Mouse (Mus musculus): ENCODE measurements around the gene Pgf. TPM values are rescaled to one million over a fixed set of nuclear protein-coding genes. Genes with fewer than 3 reads are reported as not detected.
A peak's percentile ranks its signal among the peaks of the same experiment; 100 is the strongest.

Pgf gene
- polyA plus RNA-seq, 1 experiment from 2014 or later, result 8.9 TPM

DNA sequence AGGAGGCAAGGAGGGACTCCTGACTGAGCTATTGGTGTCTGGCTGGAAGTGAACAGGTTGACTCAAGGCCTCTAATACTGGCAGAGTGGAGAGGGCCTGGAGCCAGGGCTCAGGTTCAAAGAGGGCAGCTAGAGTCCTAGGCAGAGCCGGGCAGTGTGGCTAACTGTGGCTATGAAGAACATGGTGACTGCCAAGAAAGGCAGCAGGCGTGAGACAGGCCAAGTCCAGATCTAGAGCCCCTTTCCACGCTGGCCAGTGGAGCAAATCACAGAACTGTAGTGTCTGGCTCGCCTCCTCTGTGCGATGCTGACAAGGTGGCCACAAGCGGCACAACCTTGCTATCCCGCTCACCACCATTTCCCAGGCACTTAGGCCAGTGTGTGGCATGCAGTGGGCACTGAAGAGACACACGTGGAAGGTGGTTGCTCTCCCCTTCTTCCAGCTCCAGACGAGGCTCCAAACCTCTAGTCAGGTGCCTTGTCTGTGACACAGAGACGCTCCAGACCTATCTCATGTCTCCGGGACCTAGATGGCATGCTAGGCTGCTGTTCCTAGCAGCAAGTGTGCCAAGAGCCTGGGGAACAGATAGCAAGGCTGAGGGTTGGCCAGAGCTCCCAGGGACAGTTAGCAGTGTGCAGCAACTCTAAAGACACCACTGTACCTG, 7.2 kb downstream of the Pgf start:
- ATAC-seq (ENCODE audit: low FRiP score, low read depth), result peak; percentile 7; the same call in 1 of the 2 replicates
- peak overlapping the region; percentile 47; the same call in 1 of the 2 replicates for H3K27ac ChIP-seq (replicated peaks)
- no peaks in the 10 kb centered on the region for H3K36me3 ChIP-seq
- no peak overlapping the region for H3K9ac ChIP-seq
- H3K4me1 ChIP-seq (replicated peaks), result peaks cover 21% of the 10 kb centered on the region
- 83% methylated on average over 11 of the region's 11 CpGs for WGBS
- H3K27me3 ChIP-seq, result no peaks in the 10 kb centered on the region
- no peak overlapping the region for H3K4me3 ChIP-seq
- no peak overlapping the region for H3K4me2 ChIP-seq
- H3K9me3 ChIP-seq, result no peaks in the 10 kb centered on the region

DNA sequence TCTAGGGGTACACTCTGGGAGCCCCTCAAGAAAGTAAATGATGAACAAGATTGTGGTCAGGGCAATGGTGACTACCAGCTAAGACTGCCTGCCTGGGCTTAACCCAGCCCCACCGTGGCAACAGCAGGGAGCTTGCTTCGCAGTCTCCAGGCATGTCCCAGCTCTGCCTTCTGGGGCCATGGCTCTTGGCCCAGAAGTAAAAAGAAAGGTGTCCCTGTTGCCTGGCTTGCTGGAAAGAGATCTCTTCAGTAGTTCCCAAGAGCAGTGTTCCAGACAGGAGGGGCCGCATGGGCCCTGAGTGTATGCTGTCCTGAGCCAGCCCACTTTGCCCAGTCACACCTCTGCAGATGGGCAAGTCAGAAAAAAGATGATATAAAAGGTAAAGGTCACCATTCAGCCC, 7.7 kb downstream of the Pgf start:
- H3K27ac ChIP-seq (replicated peaks), result 0 out of 2 replicates have a peak overlapping the region, but pooled peaks have one; percentile 47
- 57% methylated on average over 3 of the region's 3 CpGs for WGBS
- peak; percentile 76 for ATAC-seq (ENCODE audit: low FRiP score, low read depth)
- no peak overlapping the region for H3K4me3 ChIP-seq
- no peaks in the 10 kb centered on the region for H3K9me3 ChIP-seq
- peaks cover 15% of the 10 kb centered on the region; the same call in 1 of the 2 replicates for H3K4me1 ChIP-seq (replicated peaks)
- H3K4me2 ChIP-seq, result no peak overlapping the region
- no peaks in the 10 kb centered on the region for H3K27me3 ChIP-seq
- no peak overlapping the region for H3K9ac ChIP-seq
- H3K36me3 ChIP-seq, result no peaks in the 10 kb centered on the region

DNA sequence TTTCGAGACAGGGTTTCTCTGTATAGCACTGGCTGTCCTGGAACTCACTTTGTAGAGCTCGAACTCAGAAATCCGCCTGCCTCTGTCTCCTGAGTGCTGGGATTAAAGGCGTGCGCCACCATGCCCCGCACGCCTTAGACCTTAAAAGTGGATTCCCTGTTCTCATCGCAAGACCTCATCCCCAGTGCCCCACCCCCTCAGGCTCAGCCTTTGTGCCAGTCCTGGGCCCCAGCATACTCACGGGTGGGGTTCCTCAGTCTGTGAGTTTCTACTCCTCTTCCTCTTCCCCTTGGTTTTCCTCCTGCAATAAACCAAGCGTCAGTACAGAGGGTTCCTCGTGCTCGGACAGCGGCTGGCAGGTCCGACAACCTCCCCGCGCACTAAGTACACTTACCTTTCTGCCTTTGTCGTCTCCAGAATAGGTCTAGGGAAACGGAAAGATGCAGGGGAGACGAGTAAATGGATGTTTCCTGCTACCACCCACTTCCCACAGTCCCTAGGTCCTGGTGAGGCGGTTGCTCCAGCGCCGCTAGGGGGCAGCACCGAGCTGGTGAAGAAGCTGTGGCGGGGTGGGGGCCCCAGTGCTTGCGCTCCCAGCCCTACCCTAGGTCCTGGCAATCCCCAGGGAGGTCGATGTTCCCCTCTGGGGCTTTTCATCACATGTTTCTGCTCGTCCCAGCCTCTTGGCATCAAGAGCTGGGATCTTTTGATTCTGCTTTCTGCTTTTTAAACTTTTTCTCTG, 8.3 kb downstream of the Pgf start:
- 25% methylated on average over 27 of the region's 27 CpGs for WGBS

DNA sequence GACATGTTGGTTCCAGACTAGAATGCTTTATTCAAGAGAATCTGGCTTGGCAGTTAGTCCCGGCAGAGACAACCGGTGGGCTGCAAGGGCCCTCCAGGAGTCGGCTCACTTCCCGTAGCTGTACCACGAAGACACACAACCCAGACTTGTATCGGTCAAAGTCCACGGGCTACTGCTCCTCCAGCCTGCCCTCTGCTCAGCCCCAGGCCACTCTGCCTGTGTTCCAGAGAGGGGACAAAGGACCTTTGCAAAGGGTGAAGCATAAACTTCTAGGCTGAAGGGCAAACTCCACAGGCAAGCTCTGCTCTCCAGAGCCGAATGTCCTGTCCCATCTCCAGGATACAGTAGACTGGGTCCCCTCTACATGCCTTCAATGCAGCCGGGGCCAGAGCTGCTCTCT, 11.0 kb downstream of the Pgf start:
- Histone ChIP-seq H3K4me2 (no peak overlapping the region), H3K4me1 (replicated peaks) (peaks cover 8% of the 10 kb centered on the region; the same call in 1 of the 2 replicates), H3K27me3 (no peaks in the 10 kb centered on the region), H3K9me3 (no peaks in the 10 kb centered on the region), H3K27ac (replicated peaks) (no peak overlapping the region), H3K9ac (no peak overlapping the region), H3K36me3 (no peaks in the 10 kb centered on the region), H3K4me3 (no peak overlapping the region)
- 87% methylated on average over 9 of the region's 9 CpGs for WGBS
- no peak for ATAC-seq (ENCODE audit: low FRiP score, low read depth)

More for the DNA sequence above, 8.3 kb downstream of the Pgf start:
- Histone ChIP-seq H3K27me3 (no peaks in the 10 kb centered on the region), H3K9me3 (no peaks in the 10 kb centered on the region), H3K9ac (peak overlapping the region; percentile 20; the same call in 1 of the 2 replicates), H3K4me1 (replicated peaks) (peaks cover 14% of the 10 kb centered on the region; the same call in 1 of the 2 replicates), H3K27ac (replicated peaks) (0 out of 2 replicates have a peak overlapping the region, but pooled peaks have one; percentile 47), H3K4me3 (peak overlapping the region; percentile 32), H3K4me2 (peak overlapping the region; percentile 49), H3K36me3 (no peaks in the 10 kb centered on the region)
- peak; percentile 84 for ATAC-seq (ENCODE audit: low FRiP score, low read depth)

DNA sequence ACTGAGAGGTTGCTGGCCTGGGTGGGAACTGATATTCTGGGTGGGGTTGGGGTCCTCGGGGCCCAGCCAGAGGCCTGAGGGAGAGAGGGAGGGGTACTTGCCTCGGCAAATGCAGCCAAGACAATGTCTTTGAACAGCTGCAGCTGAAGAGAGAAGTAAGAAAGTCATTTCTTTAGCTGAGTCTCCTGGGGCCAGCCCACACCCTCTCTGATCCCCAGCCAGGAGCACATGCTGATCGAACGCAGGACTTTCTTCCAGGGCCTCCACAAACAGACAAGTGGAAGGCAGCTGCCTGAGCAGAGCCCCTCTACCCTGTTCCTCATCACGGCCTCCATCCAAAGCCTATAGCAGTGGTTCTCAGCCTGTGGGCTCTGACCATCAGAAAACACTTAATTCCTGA, 12.6 kb downstream of the Pgf start:
- Histone ChIP-seq H3K9me3 (no peaks in the 10 kb centered on the region), H3K27me3 (no peaks in the 10 kb centered on the region), H3K4me1 (replicated peaks) (peaks cover 6% of the 10 kb centered on the region; the same call in 1 of the 2 replicates), H3K4me3 (no peak overlapping the region), H3K4me2 (no peak overlapping the region), H3K27ac (replicated peaks) (no peak overlapping the region), H3K9ac (no peak overlapping the region), H3K36me3 (no peaks in the 10 kb centered on the region)
- ATAC-seq (ENCODE audit: low FRiP score, low read depth), result no peak
- WGBS, result 73% methylated on average over 5 of the region's 5 CpGs

DNA sequence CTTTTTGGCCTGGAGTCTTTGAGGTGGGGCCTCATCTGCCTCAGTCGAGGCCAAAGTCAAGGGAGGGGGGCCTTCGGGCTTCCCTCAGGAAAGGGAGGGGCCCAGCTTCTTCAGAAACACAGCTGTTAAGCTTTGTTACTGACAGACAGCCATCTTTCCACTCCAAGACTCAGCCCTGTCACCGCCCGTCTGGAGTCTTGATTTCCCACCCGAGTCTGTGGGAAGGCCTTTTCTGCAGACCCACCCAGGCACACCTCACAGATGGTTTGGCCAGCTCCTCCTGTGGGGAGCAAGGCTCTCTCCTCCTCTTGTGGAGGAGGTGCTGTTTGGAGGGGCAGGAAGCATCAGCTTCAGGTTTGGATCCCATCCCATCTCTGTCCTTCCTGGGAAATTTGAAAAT, 18.0 kb downstream of the Pgf start:
- no peak overlapping the region for H3K4me2 ChIP-seq
- H3K4me3 ChIP-seq, result no peak overlapping the region
- H3K4me1 ChIP-seq (replicated peaks), result no peaks in the 10 kb centered on the region
- no peaks in the 10 kb centered on the region for H3K27me3 ChIP-seq
- WGBS, result 84% methylated on average over 5 of the region's 5 CpGs
- ATAC-seq (ENCODE audit: low FRiP score, low read depth), result no peak
- no peak overlapping the region for H3K9ac ChIP-seq
- no peak overlapping the region for H3K27ac ChIP-seq (replicated peaks)
- H3K9me3 ChIP-seq, result no peaks in the 10 kb centered on the region
- no peaks in the 10 kb centered on the region for H3K36me3 ChIP-seq

DNA sequence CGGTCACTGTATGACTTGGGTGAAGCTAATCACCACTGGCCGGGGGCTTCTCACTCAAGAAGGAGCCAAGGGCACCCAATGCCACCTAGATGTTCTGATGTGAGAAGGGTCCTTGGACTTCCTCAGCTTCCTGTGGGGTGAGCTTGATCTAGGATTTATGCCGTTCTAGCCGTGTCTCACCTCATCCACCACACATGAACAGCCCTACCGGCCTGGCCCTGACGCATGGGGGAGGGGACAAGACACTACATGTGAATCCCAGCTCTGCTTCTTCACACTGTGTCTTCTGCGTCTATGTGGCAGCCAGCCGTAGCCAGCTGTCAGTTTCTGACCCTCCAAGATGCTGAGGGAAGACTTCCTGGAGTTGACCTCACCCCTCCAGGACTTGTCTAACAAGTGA, 18.8 kb downstream of the Pgf start:
- H3K27me3 ChIP-seq, result no peaks in the 10 kb centered on the region
- no peak overlapping the region for H3K4me3 ChIP-seq
- no peaks in the 10 kb centered on the region for H3K9me3 ChIP-seq
- no peak overlapping the region for H3K27ac ChIP-seq (replicated peaks)
- WGBS, result 91% methylated on average over 8 of the region's 8 CpGs
- H3K4me1 ChIP-seq (replicated peaks), result no peaks in the 10 kb centered on the region
- no peak for ATAC-seq (ENCODE audit: low FRiP score, low read depth)
- no peak overlapping the region for H3K9ac ChIP-seq
- no peak overlapping the region for H3K4me2 ChIP-seq
- no peaks in the 10 kb centered on the region for H3K36me3 ChIP-seq

DNA sequence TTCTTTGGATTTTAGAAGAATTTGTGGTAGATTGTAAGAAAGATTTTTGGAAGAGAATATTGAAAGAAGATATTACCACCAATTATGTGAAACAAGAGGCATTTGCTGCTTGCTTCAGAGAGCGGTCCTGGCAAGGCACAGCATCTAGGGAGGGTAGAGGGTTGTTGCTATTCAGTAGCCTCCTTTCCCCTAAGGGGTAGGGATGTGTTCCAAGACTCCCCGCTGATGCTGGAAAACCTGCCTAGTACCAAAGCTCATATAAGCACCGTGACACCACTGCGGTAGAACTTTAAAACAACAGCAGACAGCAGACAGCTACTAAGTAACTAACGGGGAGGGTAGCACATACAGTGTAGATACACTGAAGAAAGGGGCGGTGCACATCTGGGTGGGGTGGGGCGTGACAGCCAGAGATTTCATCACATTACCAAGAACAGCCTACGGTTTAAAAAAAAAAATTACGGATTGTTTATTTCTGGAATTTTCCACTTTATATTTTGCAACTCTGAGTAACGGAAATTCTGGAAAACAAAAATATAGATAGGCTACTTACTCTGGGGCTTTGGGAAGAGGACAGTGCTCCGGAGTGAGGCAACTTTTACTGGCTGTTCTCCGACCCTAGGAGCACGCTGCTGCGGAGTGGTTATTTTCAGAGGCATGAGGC, 19.7 kb downstream of the Pgf start:
- 87% methylated on average over 14 of the region's 14 CpGs for WGBS
- H3K4me3 ChIP-seq, result no peak overlapping the region
- H3K9ac ChIP-seq, result no peak overlapping the region
- no peaks in the 10 kb centered on the region for H3K27me3 ChIP-seq
- ATAC-seq (ENCODE audit: low FRiP score, low read depth), result no peak
- no peaks in the 10 kb centered on the region for H3K9me3 ChIP-seq
- no peaks in the 10 kb centered on the region for H3K4me1 ChIP-seq (replicated peaks)
- H3K36me3 ChIP-seq, result no peaks in the 10 kb centered on the region
- no peak overlapping the region for H3K27ac ChIP-seq (replicated peaks)
- no peak overlapping the region for H3K4me2 ChIP-seq

DNA sequence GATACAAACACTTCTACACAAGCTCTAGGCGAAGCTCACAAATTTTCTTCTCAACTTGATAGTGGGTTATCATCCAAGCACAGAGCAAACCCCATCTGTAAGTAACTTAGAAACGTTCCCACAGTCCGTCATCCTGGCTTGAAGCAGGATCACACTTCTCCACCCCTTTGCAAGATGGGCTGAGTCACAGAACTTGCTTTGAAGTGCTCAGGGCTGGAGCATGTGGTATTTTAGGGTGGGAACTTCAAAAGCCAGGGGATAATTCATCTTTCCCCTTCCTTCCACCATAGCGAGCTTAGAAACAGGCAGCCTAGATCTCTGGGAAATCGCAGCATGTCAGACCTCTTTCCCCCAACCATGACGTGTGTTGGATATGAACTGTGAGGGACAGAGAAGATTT, 21.3 kb downstream of the Pgf start:
- H3K36me3 ChIP-seq, result no peaks in the 10 kb centered on the region
- H3K27ac ChIP-seq (replicated peaks), result no peak overlapping the region
- ATAC-seq (ENCODE audit: low FRiP score, low read depth), result no peak
- H3K4me2 ChIP-seq, result no peak overlapping the region
- H3K9me3 ChIP-seq, result no peaks in the 10 kb centered on the region
- H3K9ac ChIP-seq, result no peak overlapping the region
- H3K4me3 ChIP-seq, result no peak overlapping the region
- 70% methylated on average over 6 of the region's 6 CpGs for WGBS
- H3K4me1 ChIP-seq (replicated peaks), result peaks cover 4% of the 10 kb centered on the region
- no peaks in the 10 kb centered on the region for H3K27me3 ChIP-seq

DNA sequence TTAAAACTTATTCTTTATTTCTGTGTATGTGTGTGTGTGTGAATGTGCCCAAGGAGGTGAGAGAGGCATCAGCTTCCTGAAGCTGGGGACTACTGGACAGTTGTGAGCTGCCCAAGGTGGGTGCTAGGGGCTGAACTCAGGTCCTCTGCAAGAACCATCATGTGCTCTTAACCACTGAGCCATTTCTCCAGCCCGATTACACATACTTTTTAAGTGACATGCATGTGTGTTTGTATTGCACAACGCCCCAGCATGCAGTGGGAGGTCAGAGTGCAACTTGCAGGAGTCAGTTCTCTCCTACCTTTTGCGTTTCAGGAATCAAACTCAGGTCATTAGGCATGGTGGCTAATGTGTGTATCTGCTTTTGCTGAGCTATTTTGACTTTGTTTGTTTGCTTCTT, 24.6 kb downstream of the Pgf start:
- Histone ChIP-seq H3K4me1 (replicated peaks) (peaks cover 23% of the 10 kb centered on the region), H3K4me3 (no peak overlapping the region), H3K27me3 (no peaks in the 10 kb centered on the region), H3K9me3 (no peaks in the 10 kb centered on the region), H3K36me3 (no peaks in the 10 kb centered on the region), H3K9ac (no peak overlapping the region), H3K27ac (replicated peaks) (no peak overlapping the region), H3K4me2 (no peak overlapping the region)
- no peak for ATAC-seq (ENCODE audit: low FRiP score, low read depth)
- 84% methylated on average over 3 of the region's 3 CpGs for WGBS

DNA sequence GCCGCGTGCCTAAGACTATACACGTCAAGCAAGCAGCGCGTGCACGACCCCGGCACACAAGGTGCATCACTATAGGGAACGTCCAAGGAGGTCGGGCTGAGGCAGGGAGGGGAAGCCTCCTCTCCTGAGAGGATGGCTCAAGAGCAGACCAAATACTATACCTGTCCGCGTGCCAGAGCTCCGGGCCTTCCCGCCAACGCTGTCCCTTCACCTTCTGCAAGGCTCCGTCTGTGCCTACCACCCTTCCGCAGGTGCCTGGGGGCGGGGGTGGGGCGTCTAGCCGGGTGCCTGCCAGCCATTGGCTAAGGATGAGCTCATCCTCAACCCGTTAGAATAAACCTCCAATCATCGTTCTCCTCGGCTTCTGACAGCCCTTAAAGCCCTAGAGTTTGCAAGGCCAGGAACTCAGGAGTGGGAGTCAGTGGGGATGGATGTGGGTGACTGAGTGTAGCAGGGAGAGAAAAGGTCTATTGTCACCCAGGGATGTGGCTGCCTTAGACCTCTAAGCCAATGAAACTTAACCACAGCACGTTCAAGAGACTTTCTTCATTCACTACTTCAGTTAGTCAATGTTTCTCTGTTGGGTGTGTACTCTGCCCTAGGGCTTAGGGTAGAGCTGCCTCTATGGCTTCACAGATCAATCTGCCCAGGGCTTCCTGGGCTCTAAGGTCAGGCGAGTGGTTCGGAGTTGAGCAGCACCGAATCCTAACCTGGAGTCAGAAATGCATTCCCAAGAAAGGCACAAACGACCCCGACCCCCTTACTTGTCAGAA, 26.4 kb downstream of the Pgf start, which contains the start of gene Rps6kl1:
Gene Rps6kl1, minus strand, starts transcription at position 263 of the 773 bp plus-strand sequence.
- H3K4me3 ChIP-seq, result peak within 1 kb of the TSS; percentile 62
- 15% methylated on average over 28 of the region's 28 CpGs for WGBS
- no peaks in the 10 kb centered on the region for H3K9me3 ChIP-seq
- peak; percentile 96 for ATAC-seq (ENCODE audit: low FRiP score, low read depth)
- peaks cover 24% of the 10 kb centered on the region for H3K4me1 ChIP-seq (replicated peaks)
- H3K27me3 ChIP-seq, result no peaks in the 10 kb centered on the region
- H3K36me3 ChIP-seq, result no peaks in the 10 kb centered on the region
- peak within 1 kb of the TSS; percentile 81 for H3K4me2 ChIP-seq
- H3K27ac ChIP-seq (replicated peaks), result peak within 1 kb of the TSS; percentile 70
- peak within 1 kb of the TSS; percentile 80 for H3K9ac ChIP-seq

Data from hindbrain, embryonic 15.5 days (tissue).